Mouse (Mus musculus): ENCODE data around the gene Trem2. TPM values are rescaled to one million over a fixed set of nuclear protein-coding genes. Genes with fewer than 3 reads are reported as not detected.

Trem2 gene
- polyA plus RNA-seq, 1 experiment from 2014 or later = 3.5 TPM

DNA sequence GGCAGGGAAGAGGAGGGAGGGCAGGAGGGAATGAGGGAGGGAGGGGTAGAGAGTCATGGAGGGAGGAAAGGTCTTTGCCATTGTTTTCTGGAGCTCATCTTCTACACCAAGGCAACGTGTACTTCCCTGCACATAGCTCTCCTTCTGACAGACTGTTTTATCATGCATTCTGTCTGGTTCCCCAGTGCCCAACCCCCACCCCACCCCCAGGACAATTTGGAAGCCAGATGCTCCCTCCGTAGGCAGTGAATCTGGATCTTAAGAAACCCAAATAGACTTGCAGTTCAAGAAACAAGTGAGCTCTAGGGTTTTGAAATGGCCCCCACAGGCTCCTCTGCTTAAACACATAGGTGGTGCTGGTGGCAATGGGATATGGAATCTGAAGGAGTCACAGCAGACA lies 11.7 kb downstream of the Trem2 start:
- Histone ChIP-seq H3K36me3 (no peaks in the 10 kb centered on the region), H3K27ac (no peak overlapping the region), H3K4me3 (no peak overlapping the region), H3K4me1 (replicated peaks) (no peaks in the 10 kb centered on the region), H3K9me3 (no peaks in the 10 kb centered on the region), H3K27me3 (ENCODE audit: insufficient read depth, poor library complexity, severe bottlenecking) (no peaks in the 10 kb centered on the region)
- no peak for DNase-seq (ENCODE audit: low spot score)
- WGBS = 48% methylated on average over 2 of the region's 2 CpGs

DNA sequence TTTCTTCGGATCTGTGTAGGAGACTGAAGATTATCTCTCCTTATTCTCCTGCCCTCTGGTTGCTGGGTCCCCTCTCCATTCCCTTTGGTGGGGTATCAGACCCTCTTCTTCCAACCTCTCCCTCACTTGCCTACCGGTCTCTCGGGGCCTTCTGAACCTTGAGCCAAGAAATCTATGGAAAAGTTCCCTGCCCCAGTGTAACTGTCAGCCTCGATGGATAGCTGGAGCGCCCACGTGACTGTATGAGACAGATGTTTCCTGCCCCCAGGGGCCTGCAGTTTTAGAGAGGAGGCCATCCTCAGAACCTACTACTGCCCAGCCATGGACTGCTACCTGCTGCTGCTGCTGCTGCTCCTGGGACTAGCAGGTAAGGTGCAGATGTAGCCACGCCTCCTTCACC lies 13.4 kb downstream of the Trem2 start, which contains the start of gene Treml1:
Gene Treml1 (plus strand): TSS at position 301 of the 400 bp plus-strand sequence.
- Histone ChIP-seq H3K4me3 (no peak within 1 kb of the TSS), H3K36me3 (no peaks in the 10 kb centered on the region), H3K27me3 (ENCODE audit: insufficient read depth, poor library complexity, severe bottlenecking) (no peaks in the 10 kb centered on the region), H3K4me1 (replicated peaks) (no peaks in the 10 kb centered on the region), H3K9me3 (no peaks in the 10 kb centered on the region), H3K27ac (no peak within 1 kb of the TSS)
- no peak for DNase-seq (ENCODE audit: low spot score)
- WGBS = 82% methylated on average over 7 of the region's 7 CpGs

GRCm38 (mm10) chr17:48360462-48360861 lies 14.3 kb downstream of the Trem2 start:
- no peak overlapping the region for H3K4me3 ChIP-seq
- H3K4me1 ChIP-seq (replicated peaks) = peaks cover 3% of the 10 kb centered on the region
- H3K27me3 ChIP-seq (ENCODE audit: insufficient read depth, poor library complexity, severe bottlenecking) = no peaks in the 10 kb centered on the region
- no peaks in the 10 kb centered on the region for H3K36me3 ChIP-seq
- 82% methylated on average over 4 of the region's 4 CpGs for WGBS
- no peaks in the 10 kb centered on the region for H3K9me3 ChIP-seq
- no peak overlapping the region for H3K27ac ChIP-seq
- DNase-seq (ENCODE audit: low spot score) = no peak

DNA sequence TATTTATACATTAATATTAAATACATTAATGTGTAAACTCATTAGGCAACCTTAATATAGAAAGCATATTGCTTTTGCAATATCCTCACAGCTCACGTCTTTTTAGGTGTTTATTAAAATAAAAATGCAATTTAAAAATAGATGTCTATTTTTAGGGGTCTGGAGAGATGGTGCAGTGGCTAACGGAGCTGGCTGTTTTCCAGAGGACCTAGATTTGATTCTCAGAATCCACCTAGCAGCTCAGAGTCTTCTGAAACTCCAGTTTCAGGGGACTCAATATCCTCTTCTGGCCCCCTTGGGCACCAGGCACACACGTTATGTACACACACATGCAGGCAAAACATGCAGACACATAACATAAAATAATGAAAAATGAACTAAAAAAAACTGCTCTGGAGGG lies 16.1 kb downstream of the Trem2 start:
- Histone ChIP-seq H3K4me3 (no peak overlapping the region), H3K27me3 (ENCODE audit: insufficient read depth, poor library complexity, severe bottlenecking) (no peaks in the 10 kb centered on the region), H3K27ac (no peak overlapping the region), H3K4me1 (replicated peaks) (peaks cover 11% of the 10 kb centered on the region), H3K9me3 (no peaks in the 10 kb centered on the region), H3K36me3 (no peaks in the 10 kb centered on the region)
- no peak for DNase-seq (ENCODE audit: low spot score)
- WGBS = 85% methylated on average over 3 of the region's 3 CpGs

- no peaks in the 10 kb centered on the region for H3K27me3 ChIP-seq (ENCODE audit: insufficient read depth, poor library complexity, severe bottlenecking)
- H3K36me3 ChIP-seq = no peaks in the 10 kb centered on the region
- H3K27ac ChIP-seq = no peak overlapping the region
- WGBS = 93% methylated on average over 8 of the region's 8 CpGs
- no peaks in the 10 kb centered on the region for H3K9me3 ChIP-seq
- no peak for DNase-seq (ENCODE audit: low spot score)
- H3K4me1 ChIP-seq (replicated peaks) = peaks cover 11% of the 10 kb centered on the region
- no peak overlapping the region for H3K4me3 ChIP-seq
Measured at GRCm38 (mm10) chr17:48362966-48363365, 16.8 kb downstream of the Trem2 start.

DNA sequence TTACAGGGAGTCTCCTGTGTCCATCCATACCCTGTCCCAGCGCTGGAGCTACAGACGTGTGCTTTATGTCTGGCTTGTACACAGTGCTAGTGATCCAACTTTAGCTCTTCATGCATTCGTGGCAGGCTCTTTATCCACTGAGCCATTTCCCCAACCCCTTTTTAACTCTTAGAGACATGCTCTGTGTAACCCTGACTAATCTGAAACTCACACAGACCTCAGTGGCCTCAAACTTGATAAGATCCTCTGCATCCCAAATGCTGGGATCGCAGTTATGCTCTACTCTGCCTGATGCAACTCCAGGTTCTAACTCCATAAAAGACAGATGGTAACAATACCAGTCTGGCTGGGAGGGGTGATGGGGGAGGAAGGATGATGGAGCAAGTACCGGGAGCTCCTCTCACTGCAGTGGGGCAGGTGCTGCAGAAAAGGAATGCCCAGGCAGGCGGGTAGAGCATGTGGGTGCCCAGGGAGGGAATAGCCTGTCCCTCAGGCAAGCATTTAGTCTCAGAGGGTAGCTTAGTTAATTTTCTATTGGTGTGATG lies 17.3 kb downstream of the Trem2 start:
- Histone ChIP-seq H3K9me3 (no peaks in the 10 kb centered on the region), H3K27ac (no peak overlapping the region), H3K4me3 (no peak overlapping the region), H3K27me3 (ENCODE audit: insufficient read depth, poor library complexity, severe bottlenecking) (no peaks in the 10 kb centered on the region), H3K4me1 (replicated peaks) (peaks cover 11% of the 10 kb centered on the region), H3K36me3 (no peaks in the 10 kb centered on the region)
- DNase-seq (ENCODE audit: low spot score) = no peak
- WGBS = 87% methylated on average over 6 of the region's 6 CpGs

DNA sequence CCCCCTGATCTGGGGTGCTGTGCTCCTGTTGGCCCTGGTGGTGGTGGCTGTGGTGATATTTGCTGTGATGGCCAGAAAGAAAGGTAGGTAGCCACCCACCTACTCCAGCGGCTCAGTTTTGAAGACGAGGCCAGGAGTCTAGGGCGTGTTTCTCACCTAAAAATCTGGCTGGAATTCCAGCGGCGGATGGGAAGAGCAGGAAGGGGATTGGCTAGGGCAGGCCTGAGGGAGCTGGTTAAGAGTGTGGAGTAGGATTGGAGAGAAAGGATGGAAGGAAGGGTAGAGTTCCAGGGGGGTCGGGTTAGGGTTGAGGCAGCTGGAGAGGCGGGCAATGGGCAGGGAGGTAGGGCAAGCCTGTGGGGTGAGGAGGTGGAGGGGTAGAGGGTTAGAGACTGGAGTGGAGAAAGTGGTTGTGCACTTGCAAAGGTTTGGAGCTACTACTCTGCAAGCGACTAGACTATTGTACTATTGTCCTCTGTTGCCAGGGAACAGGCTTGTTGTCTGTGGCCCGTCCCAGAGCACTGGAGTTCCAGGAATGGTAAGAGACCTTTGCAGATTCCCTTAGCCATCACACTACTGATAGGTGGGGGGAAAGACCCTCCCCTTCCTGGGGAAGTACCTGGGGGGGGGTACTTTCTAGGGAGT lies 19.4 kb downstream of the Trem2 start:
- 70% methylated on average over 9 of the region's 9 CpGs for WGBS
- no peaks in the 10 kb centered on the region for H3K9me3 ChIP-seq
- H3K4me1 ChIP-seq (replicated peaks) = peaks cover 11% of the 10 kb centered on the region
- no peak for DNase-seq (ENCODE audit: low spot score)
- no peak overlapping the region for H3K4me3 ChIP-seq
- H3K27ac ChIP-seq = peak overlapping the region; percentile 23; the same call in 1 of the 2 replicates
- no peaks in the 10 kb centered on the region for H3K36me3 ChIP-seq
- H3K27me3 ChIP-seq (ENCODE audit: insufficient read depth, poor library complexity, severe bottlenecking) = no peaks in the 10 kb centered on the region

DNA sequence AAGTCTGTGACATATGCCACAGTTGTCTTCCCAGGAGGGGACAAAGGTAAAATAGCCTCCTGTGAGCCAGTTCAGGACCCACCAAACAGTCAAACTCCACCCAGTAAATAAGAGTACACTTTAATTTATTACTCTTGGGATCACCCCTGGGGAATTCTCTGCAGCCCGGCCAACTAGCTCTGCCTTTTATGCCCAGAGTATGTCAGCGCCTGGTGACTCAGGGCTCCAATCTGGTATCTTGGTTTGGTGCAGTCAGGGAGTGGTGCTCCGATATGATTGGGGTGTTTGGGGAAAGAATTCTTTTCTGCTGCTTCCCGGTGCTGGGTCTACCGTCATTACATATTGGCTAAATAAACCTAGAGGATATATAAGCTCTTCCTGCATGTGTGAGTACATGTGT lies 20.6 kb downstream of the Trem2 start:
- Histone ChIP-seq H3K27ac (no peak overlapping the region), H3K9me3 (no peaks in the 10 kb centered on the region), H3K4me3 (no peak overlapping the region), H3K36me3 (no peaks in the 10 kb centered on the region), H3K4me1 (replicated peaks) (peaks cover 11% of the 10 kb centered on the region), H3K27me3 (ENCODE audit: insufficient read depth, poor library complexity, severe bottlenecking) (no peaks in the 10 kb centered on the region)
- WGBS = 89% methylated on average over 5 of the region's 5 CpGs
- no peak for DNase-seq (ENCODE audit: low spot score)

GRCm38 (mm10) chr17:48371621-48372020 lies 25.4 kb downstream of the Trem2 start:
- Histone ChIP-seq H3K36me3 (no peaks in the 10 kb centered on the region), H3K27me3 (ENCODE audit: insufficient read depth, poor library complexity, severe bottlenecking) (no peaks in the 10 kb centered on the region), H3K4me1 (replicated peaks) (no peaks in the 10 kb centered on the region), H3K4me3 (no peak overlapping the region), H3K9me3 (no peaks in the 10 kb centered on the region), H3K27ac (no peak overlapping the region)
- no peak for DNase-seq (ENCODE audit: low spot score)

- H3K36me3 ChIP-seq = no peaks in the 10 kb centered on the region
- no peak overlapping the region for H3K27ac ChIP-seq
- 75% methylated on average over 8 of the region's 8 CpGs for WGBS
- no peak overlapping the region for H3K4me3 ChIP-seq
- H3K27me3 ChIP-seq (ENCODE audit: insufficient read depth, poor library complexity, severe bottlenecking) = no peaks in the 10 kb centered on the region
- H3K4me1 ChIP-seq (replicated peaks) = no peaks in the 10 kb centered on the region
- DNase-seq (ENCODE audit: low spot score) = no peak
- no peaks in the 10 kb centered on the region for H3K9me3 ChIP-seq
Measured at GRCm38 (mm10) chr17:48372987-48373386, 26.8 kb downstream of the Trem2 start.

- WGBS = 90% methylated on average over 1 of the region's 1 CpGs
- Histone ChIP-seq H3K36me3 (no peaks in the 10 kb centered on the region), H3K4me1 (replicated peaks) (no peaks in the 10 kb centered on the region)
Measured at GRCm38 (mm10) chr17:48376102-48376501, 29.9 kb downstream of the Trem2 start.

DNA sequence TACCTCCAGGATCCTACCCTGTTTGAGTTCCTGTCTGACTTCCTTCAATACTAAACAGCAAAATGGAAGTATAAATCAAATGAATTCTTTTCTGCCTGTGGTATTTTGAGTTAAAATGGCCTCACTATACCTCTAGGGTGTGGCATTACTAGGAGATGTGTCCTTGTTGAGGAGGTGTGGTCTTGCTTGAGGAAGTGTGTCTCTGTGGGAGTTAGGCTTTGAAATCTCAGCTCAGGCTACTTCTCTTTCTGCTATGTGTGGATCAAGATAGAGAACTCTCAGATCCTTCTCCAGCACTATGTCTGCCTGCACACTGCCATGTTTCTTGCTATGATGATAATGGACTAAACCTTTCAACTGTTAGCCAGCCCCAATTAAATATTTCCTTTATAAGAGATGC lies 32.8 kb downstream of the Trem2 start:
- no peaks in the 10 kb centered on the region for H3K4me1 ChIP-seq (replicated peaks)
- H3K4me3 ChIP-seq = no peak overlapping the region
- no peaks in the 10 kb centered on the region for H3K27me3 ChIP-seq (ENCODE audit: insufficient read depth, poor library complexity, severe bottlenecking)
- no peaks in the 10 kb centered on the region for H3K9me3 ChIP-seq
- DNase-seq (ENCODE audit: low spot score) = no peak
- no peak overlapping the region for H3K27ac ChIP-seq
- H3K36me3 ChIP-seq = no peaks in the 10 kb centered on the region

More at GRCm38 (mm10) chr17:48376102-48376501, 29.9 kb downstream of the Trem2 start:
- Histone ChIP-seq H3K27me3 (ENCODE audit: insufficient read depth, poor library complexity, severe bottlenecking) (no peaks in the 10 kb centered on the region), H3K4me3 (no peak overlapping the region), H3K27ac (no peak overlapping the region), H3K9me3 (no peaks in the 10 kb centered on the region)
- no peak for DNase-seq (ENCODE audit: low spot score)

- no peak for DNase-seq (ENCODE audit: low spot score)
- H3K9me3 ChIP-seq = no peaks in the 10 kb centered on the region
- peaks cover 54% of the 10 kb centered on the region for H3K36me3 ChIP-seq
- no peaks in the 10 kb centered on the region for H3K27me3 ChIP-seq (ENCODE audit: insufficient read depth, poor library complexity, severe bottlenecking)
- 82% methylated on average over 2 of the region's 2 CpGs for WGBS
- H3K4me3 ChIP-seq = no peak overlapping the region
- H3K4me1 ChIP-seq (replicated peaks) = no peaks in the 10 kb centered on the region
- H3K27ac ChIP-seq = no peak overlapping the region
Measured at GRCm38 (mm10) chr17:48385786-48386461, 39.7 kb downstream of the Trem2 start.

All from hindbrain, embryonic 10.5 days (tissue).